Mouse (Mus musculus) liver, postnatal 0 days (tissue): Measurements from ENCODE around the gene B4galt3. TPM values are rescaled to one million over a fixed set of nuclear protein-coding genes. Genes with fewer than 3 reads are reported as not detected.

Experiments
- ATAC-seq: fragments of 200-750 bp; cut with Nextera tagmentation; 2 replicates; pipeline ENCODE4 v1.8.0; 2017; ENCODE audit warnings: mild to moderate bottlenecking, moderate library complexity
- DNase-seq: peaks from one replicate; pipeline ENCODE4 v3.0.0-alpha.2; 2016
- H3K27ac ChIP-seq: fragments of 300-500 bp; sonication (generic); 2 replicates; pipeline ENCODE4 v1.5.1; 2014; ENCODE audit warnings: antibody characterized with exemption, moderate library complexity, mild to moderate bottlenecking, low read depth
- H3K27me3 ChIP-seq: fragments of 300-500 bp; sonication (generic); 2 replicates; pipeline ENCODE4 v1.6.1; 2014; ENCODE audit warnings: low read length, control low read depth, mixed read lengths; ENCODE audit not compliant: insufficient read depth
- H3K36me3 ChIP-seq: fragments of 300-500 bp; sonication (generic); replicated peaks from 2 replicates; pipeline ENCODE4 v1.6.1; 2014; ENCODE audit warnings: mild to moderate bottlenecking, control low read depth, low read length, moderate library complexity, mixed read lengths; ENCODE audit not compliant: insufficient read depth
- H3K4me1 ChIP-seq: fragments of 300-500 bp; sonication (generic); 2 replicates; pipeline ENCODE4 v1.6.1; 2014; ENCODE audit warnings: antibody characterized with exemption, mild to moderate bottlenecking, control low read depth; ENCODE audit not compliant: insufficient read depth
- H3K4me2 ChIP-seq: fragments of 300-500 bp; sonication (generic); 2 replicates; pipeline ENCODE4 v1.6.1; 2014; ENCODE audit warnings: low read depth, mild to moderate bottlenecking, low read length, moderate library complexity, mixed read lengths
- H3K4me3 ChIP-seq: fragments of 300-500 bp; sonication (generic); 2 replicates; pipeline ENCODE4 v1.5.1; 2014; ENCODE audit warnings: low read depth, low read length
- H3K9ac ChIP-seq: fragments of 300-500 bp; sonication (generic); replicated peaks from 2 replicates; pipeline ENCODE4 v1.6.1; 2014; ENCODE audit warnings: mild to moderate bottlenecking, moderate library complexity
- H3K9me3 ChIP-seq: fragments of 300-500 bp; sonication (generic); 2 replicates; pipeline ENCODE4 v1.6.1; 2016; ENCODE audit warnings: mild to moderate bottlenecking, control low read depth, low read length, mixed read lengths
- CTCF ChIP-seq: sonication (generic); IDR thresholded peaks from 2 replicates; pipeline ENCODE4 v1.5.1; 2016; ENCODE audit warnings: antibody characterized with exemption, low read depth
- EP300 ChIP-seq: IDR thresholded peaks from 2 replicates; pipeline ENCODE4 v1.6.1; 2016; ENCODE audit warnings: antibody characterized with exemption, low read depth, mild to moderate bottlenecking
- WGBS: fragments of 180-500 bp; shearing (Covaris S2); extraction: QIAGEN DNeasy Blood & Tissue Kit; methylation state at CpG from one replicate; pipeline ENCODE4 v1.1.7; 2014; ENCODE audit not compliant: insufficient replicate concordance; 5-methylcytosine and 5-hydroxymethylcytosine counted together
- polyA plus RNA-seq: library from polyadenylated mRNA; unstranded; fragments of >200 nt; fragmentation: Nextera tagmentation; extraction: Ambion mirVana; gene quantifications from 2 replicates; pipeline ENCODE4 v1.2.1, GENCODE M21; 2015

B4galt3 gene
- polyA plus RNA-seq, 1 experiment from 2014 or later, result 16.0 TPM

- Histone ChIP-seq H3K27me3 (peaks cover 16% of the 10 kb centered on the region; the same call in 1 of the 2 replicates), H3K27ac (peak overlapping the region; percentile 81), H3K9ac (peak overlapping the region; percentile 65), H3K9me3 (no peaks in the 10 kb centered on the region), H3K4me3 (peak overlapping the region; percentile 70), H3K4me1 (peaks cover 21% of the 10 kb centered on the region), H3K36me3 (peaks cover 11% of the 10 kb centered on the region), H3K4me2 (peak overlapping the region; percentile 97)
- TF ChIP-seq EP300, result no peak
- DNase-seq (no peak), ATAC-seq (peak; percentile 6)
- WGBS, result 8% methylated on average over 13 of the region's 13 CpGs
Measured at GRCm38 (mm10) chr1:171247453-171247841, 22.7 kb upstream of the B4galt3 start.

GRCm38 (mm10) chr1:171247916-171248315 is 22.2 kb upstream of the B4galt3 start:
- TF ChIP-seq EP300 (no peak), CTCF (no peak)
- Histone ChIP-seq H3K4me2 (peak overlapping the region; percentile 97), H3K27ac (peak overlapping the region; percentile 81), H3K36me3 (peaks cover 7% of the 10 kb centered on the region), H3K4me1 (peaks cover 21% of the 10 kb centered on the region), H3K27me3 (peaks cover 16% of the 10 kb centered on the region; the same call in 1 of the 2 replicates), H3K9ac (peak overlapping the region; percentile 65), H3K4me3 (peak overlapping the region; percentile 70), H3K9me3 (no peaks in the 10 kb centered on the region)
- DNase-seq (no peak), ATAC-seq (no peak)
- 25% methylated on average over 4 of the region's 4 CpGs for WGBS

- DNase-seq (no peak), ATAC-seq (no peak)
- Histone ChIP-seq H3K4me2 (no peak overlapping the region), H3K4me1 (peaks cover 21% of the 10 kb centered on the region), H3K27ac (peak overlapping the region; percentile 81), H3K9ac (no peak overlapping the region), H3K36me3 (peaks cover 4% of the 10 kb centered on the region), H3K9me3 (no peaks in the 10 kb centered on the region), H3K4me3 (no peak overlapping the region), H3K27me3 (peaks cover 16% of the 10 kb centered on the region; the same call in 1 of the 2 replicates)
- WGBS, result 39% methylated on average over 3 of the region's 3 CpGs
- TF ChIP-seq EP300 (no peak), CTCF (no peak)
Measured at GRCm38 (mm10) chr1:171248386-171249226, 21.5 kb upstream of the B4galt3 start.

- H3K27ac ChIP-seq, result 0 out of 2 replicates have a peak within 1 kb of the TSS, but pooled peaks have one; percentile 44
- no peak for TF ChIP-seq CTCF
- TF ChIP-seq EP300, result no peak
- no peaks in the 10 kb centered on the region; the same call in 1 of the 2 replicates for H3K36me3 ChIP-seq
- H3K9ac ChIP-seq, result 0 out of 2 replicates have a peak within 1 kb of the TSS, but pooled peaks have one; percentile 16
- H3K9me3 ChIP-seq, result no peaks in the 10 kb centered on the region
- peaks cover 21% of the 10 kb centered on the region for H3K4me1 ChIP-seq
- peak within 1 kb of the TSS; percentile 35 for H3K4me3 ChIP-seq
- H3K4me2 ChIP-seq, result peak within 1 kb of the TSS; percentile 49
- no peak for DNase-seq
- ATAC-seq, result no peak
- H3K27me3 ChIP-seq, result peaks cover 16% of the 10 kb centered on the region; the same call in 1 of the 2 replicates
- 37% methylated on average over 4 of the region's 5 CpGs for WGBS
Measured at GRCm38 (mm10) chr1:171249913-171250600, 20.1 kb upstream of the B4galt3 start, which contains the start of gene Adamts4. Gene Adamts4, plus strand, starts transcription at chr1:171250421.

GRCm38 (mm10) chr1:171250680-171251593 is 19.2 kb upstream of the B4galt3 start, which contains the start of gene Ndufs2:
Gene Ndufs2, minus strand, starts transcription at chr1:171251388.
- TF ChIP-seq CTCF (no peak), EP300 (no peak)
- Histone ChIP-seq H3K4me2 (peak within 1 kb of the TSS; percentile 49), H3K9ac (peak within 1 kb of the TSS; percentile 16; the same call in 1 of the 2 replicates), H3K27me3 (peaks cover 16% of the 10 kb centered on the region; the same call in 1 of the 2 replicates), H3K27ac (0 out of 2 replicates have a peak within 1 kb of the TSS, but pooled peaks have one; percentile 11), H3K4me3 (peak within 1 kb of the TSS; percentile 35), H3K9me3 (no peaks in the 10 kb centered on the region), H3K4me1 (peaks cover 15% of the 10 kb centered on the region), H3K36me3 (no peaks in the 10 kb centered on the region)
- ATAC-seq, result no peak
- 37% methylated on average over 26 of the region's 26 CpGs for WGBS
- DNase-seq, result no peak
